Mouse (Mus musculus) G1E (cell line): ENCODE results near the gene Tbc1d8b.

Source experiments
- CTCF ChIP-seq: IDR thresholded peaks from 2 replicates; pipeline ENCODE4 v1.5.1; 2012; ENCODE audit warnings: low read depth, low read length, inconsistent platforms, mixed read lengths
- GATA1 ChIP-seq: IDR thresholded peaks from 2 replicates; pipeline ENCODE4 v1.6.1; 2012; ENCODE audit warnings: borderline replicate concordance, low read length, inconsistent platforms, mixed read lengths
- GATA2 ChIP-seq: IDR thresholded peaks from 2 replicates; pipeline ENCODE4 v1.6.1; 2012; ENCODE audit warnings: low read depth, low read length, inconsistent platforms, borderline replicate concordance
- POLR2AphosphoS5 ChIP-seq: IDR thresholded peaks from 2 replicates; pipeline ENCODE4 v1.6.1; 2012; ENCODE audit warnings: low read depth, low read length, inconsistent platforms; ENCODE audit not compliant: insufficient replicate concordance

- TF ChIP-seq GATA1 = no peak
- no peak for TF ChIP-seq CTCF
- TF ChIP-seq GATA2 = no peak
- TF ChIP-seq POLR2AphosphoS5 = no peak
Observed at GRCm38 (mm10) chrX:139777357-139777756, 92.6 kb downstream of the Tbc1d8b start.
